Mouse (Mus musculus) C2C12 (cell line): Measurements from ENCODE around the gene Mrgpre.

Source experiments
- CTCF ChIP-seq: IDR thresholded peaks from one replicate; pipeline ENCODE4 v1.5.1; 2011; ENCODE audit not compliant: control insufficient read depth, insufficient read depth, insufficient read length
- FOSL1 ChIP-seq: IDR thresholded peaks from one replicate; pipeline ENCODE4 v1.8.0; 2011; ENCODE audit warnings: mild to moderate bottlenecking, low read length; ENCODE audit not compliant: poor library complexity, insufficient read depth, severe bottlenecking
- MAX ChIP-seq: IDR thresholded peaks from one replicate; pipeline ENCODE4 v1.6.1; 2011; ENCODE audit warnings: mild to moderate bottlenecking, control low read depth
- MYOD1 ChIP-seq: IDR thresholded peaks from one replicate; pipeline ENCODE4 v1.6.1; 2011; ENCODE audit warnings: low read depth; ENCODE audit not compliant: control insufficient read depth, insufficient read length
- USF1 ChIP-seq: IDR thresholded peaks from one replicate; pipeline ENCODE4 v1.6.1; 2011; ENCODE audit warnings: low read depth, mild to moderate bottlenecking, control low read depth, moderate library complexity

DNA sequence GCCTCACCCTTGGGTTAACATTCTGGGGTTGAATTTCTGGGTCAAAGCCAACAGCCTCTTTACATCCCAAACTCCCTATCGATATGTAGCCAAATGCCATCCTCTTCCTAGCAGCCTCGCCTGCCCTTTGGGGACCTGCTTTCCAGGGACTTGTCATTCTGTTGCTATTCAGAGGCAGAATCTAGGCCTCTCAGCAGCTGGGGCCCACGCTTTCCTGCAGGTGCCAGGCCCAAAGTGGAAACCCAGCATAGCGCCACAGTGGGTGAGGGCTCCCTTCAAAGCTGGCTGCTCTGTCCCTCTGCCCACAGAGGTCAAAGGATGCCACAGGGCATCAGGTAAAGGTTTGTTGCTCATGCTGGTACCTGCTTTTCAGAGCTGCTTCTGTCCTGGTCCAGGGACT lies 50.6 kb downstream of the Mrgpre start:
- TF ChIP-seq USF1 (no peak), CTCF (no peak), MAX (no peak), FOSL1 (no peak), MYOD1 (no peak)
